Mouse (Mus musculus): ENCODE data around the gene Wdr19. TPM values are rescaled to one million over a fixed set of nuclear protein-coding genes. Genes with fewer than 3 reads are reported as not detected.

Gene Wdr19
- polyA plus RNA-seq (2015; fragmentation: Nextera tagmentation; extraction: Ambion mirVana) = 13.4 and 13.8 TPM in 2 replicates

DNA sequence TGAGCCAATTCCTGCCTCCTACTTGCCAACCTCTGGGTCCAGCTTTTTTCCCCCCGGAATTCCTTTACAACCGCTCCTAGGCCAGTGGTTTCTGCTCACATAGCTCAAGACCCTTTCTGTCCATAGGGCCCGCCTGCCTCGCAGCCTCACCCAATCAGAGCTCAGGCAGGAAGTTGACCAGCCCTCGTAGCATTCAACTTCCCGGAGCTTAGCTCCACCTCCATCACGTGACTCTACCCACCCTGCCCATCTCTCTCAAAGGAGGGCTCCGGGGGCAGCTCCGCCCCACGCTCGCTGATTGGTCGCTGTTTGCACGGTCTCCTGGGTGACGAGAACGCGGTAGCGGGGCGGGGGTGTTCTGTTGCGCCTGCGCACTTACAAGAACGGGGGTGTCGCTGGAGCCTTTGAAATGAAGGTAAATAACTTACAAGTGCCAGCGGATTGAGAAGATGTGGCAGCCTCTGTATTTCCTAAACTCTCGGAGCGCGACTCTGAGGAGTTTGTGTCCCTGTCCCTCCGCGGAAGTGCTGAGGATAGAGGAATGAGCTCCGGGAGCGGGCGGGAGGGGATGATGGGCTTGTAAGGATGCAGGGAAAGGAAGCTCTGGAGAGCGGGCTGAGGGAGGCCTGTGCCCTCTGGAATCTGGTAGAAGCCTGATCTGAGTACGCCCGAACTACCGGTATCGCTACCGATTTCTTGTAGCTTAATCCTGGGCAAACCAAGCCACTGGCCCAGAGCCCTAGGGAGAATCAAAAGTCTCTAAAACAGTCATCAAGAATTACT is at the start of gene Wdr19:
TSS of gene Wdr19 (plus strand) at position 351 of the 783 bp plus-strand sequence.
- H3K4me3 ChIP-seq (replicated peaks) = peak within 1 kb of the TSS; percentile 60
- under 1% methylated on average over 37 of the region's 37 CpGs for WGBS
- peaks cover 15% of the 10 kb centered on the region for H3K4me1 ChIP-seq (replicated peaks)
- peaks cover 2% of the 10 kb centered on the region; the same call in 1 of the 2 replicates for H3K36me3 ChIP-seq
- no peaks in the 10 kb centered on the region for H3K9me3 ChIP-seq
- H3K27me3 ChIP-seq = no peaks in the 10 kb centered on the region
- H3K27ac ChIP-seq = peak within 1 kb of the TSS; percentile 79
- H3K4me2 ChIP-seq (replicated peaks) = peak within 1 kb of the TSS; percentile 74
- ATAC-seq = peak; percentile 100
- peak within 1 kb of the TSS; percentile 75 for H3K9ac ChIP-seq (replicated peaks)

DNA sequence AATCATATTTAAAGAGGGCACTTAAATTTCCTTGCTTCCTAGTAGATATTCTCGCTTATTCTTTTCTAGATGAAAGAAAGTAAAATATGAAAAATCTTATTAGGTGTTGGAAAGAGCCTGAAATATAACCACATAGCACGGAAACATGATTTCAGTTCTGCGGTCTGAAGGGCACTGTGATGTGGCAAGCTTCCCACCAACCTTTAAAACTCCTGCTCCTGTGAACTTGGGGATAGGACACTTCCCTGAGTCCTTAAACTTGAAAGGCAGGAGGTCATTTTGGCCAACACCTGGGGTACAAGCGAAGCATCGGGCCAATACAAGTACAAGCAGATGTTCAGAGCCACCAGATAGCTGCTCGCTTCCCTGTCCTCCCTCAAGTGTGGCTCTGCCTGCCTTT is 49.8 kb upstream of the Wdr19 start:
- Histone ChIP-seq H3K9ac (replicated peaks) (no peak overlapping the region), H3K27ac (no peak overlapping the region), H3K36me3 (peaks cover 58% of the 10 kb centered on the region), H3K4me3 (replicated peaks) (no peak overlapping the region), H3K9me3 (no peaks in the 10 kb centered on the region), H3K4me1 (replicated peaks) (no peaks in the 10 kb centered on the region), H3K4me2 (replicated peaks) (no peak overlapping the region), H3K27me3 (no peaks in the 10 kb centered on the region)
- 93% methylated on average over 6 of the region's 6 CpGs for WGBS
- ATAC-seq = no peak

GRCm38 (mm10) chr5:65150376-65150955 is 49.0 kb upstream of the Wdr19 start:
- H3K27ac ChIP-seq = no peak overlapping the region
- H3K36me3 ChIP-seq = peaks cover 52% of the 10 kb centered on the region
- 91% methylated on average over 8 of the region's 8 CpGs for WGBS
- no peak for ATAC-seq
- no peaks in the 10 kb centered on the region for H3K4me1 ChIP-seq (replicated peaks)
- H3K27me3 ChIP-seq = no peaks in the 10 kb centered on the region
- H3K4me3 ChIP-seq (replicated peaks) = no peak overlapping the region
- no peak overlapping the region for H3K4me2 ChIP-seq (replicated peaks)
- no peak overlapping the region for H3K9ac ChIP-seq (replicated peaks)
- no peaks in the 10 kb centered on the region for H3K9me3 ChIP-seq

DNA sequence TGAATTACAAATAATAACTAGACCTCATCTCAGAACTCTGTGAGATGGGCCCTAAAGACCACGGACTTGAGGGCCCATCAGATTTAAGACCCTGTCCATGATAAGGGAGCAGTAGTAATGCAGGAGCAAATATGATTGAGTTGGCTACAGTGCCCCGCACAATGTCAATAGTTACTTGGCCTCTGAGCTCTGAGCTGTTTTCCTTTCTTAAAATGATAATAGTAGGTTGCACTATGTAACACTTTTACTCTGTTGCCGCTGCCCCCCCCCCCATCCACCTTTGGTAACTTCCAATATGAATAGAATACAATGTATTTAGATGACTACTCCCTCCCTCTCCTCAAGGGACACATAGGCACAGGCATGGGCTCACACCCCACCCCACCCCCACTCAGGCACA is 48.2 kb upstream of the Wdr19 start:
- no peak for ATAC-seq
- Histone ChIP-seq H3K4me1 (replicated peaks) (no peaks in the 10 kb centered on the region), H3K9ac (replicated peaks) (no peak overlapping the region), H3K36me3 (peaks cover 60% of the 10 kb centered on the region), H3K4me2 (replicated peaks) (no peak overlapping the region), H3K4me3 (replicated peaks) (no peak overlapping the region), H3K27me3 (no peaks in the 10 kb centered on the region), H3K27ac (no peak overlapping the region), H3K9me3 (no peaks in the 10 kb centered on the region)
- WGBS = 98% methylated on average over 3 of the region's 3 CpGs

DNA sequence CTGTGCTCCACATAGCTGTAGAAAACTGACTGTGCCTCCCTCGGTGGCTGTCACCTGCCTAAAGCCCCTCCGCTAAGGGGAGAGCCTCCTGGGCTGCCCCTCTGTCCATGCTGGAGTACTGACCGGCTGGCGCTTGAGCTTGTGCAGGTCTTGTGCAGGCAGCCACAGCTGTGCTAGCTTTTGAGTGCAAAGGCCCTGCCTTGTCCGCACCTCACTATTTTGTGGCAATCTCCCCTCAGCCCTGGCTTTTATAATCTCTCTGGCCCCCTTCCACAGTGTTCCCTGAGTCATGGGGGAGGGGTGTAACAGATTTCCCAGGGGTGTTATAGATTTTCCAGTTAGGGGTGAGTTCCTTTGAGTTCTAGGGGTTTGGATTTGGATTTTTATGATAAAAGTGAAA is 47.7 kb upstream of the Wdr19 start:
- 73% methylated on average over 5 of the region's 5 CpGs for WGBS
- no peak overlapping the region for H3K27ac ChIP-seq

DNA sequence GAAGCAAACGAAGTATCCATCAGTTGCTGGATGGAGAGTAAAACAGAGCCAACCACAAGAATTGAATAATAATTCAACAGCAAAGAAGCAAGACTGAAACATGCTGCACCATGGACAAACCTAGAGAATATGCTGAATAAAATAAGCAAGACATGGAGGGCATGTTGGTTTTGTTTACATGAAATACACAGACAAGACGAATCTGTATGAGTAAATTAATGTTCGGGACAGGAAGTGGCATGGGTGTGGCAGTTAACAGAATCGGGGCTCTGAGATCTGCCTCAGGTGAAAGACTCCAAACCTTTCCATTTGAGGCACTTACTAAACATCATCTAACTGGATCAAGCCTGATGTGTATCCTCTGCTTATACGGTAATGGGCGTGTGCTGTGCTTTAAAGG is 45.2 kb upstream of the Wdr19 start:
- no peak overlapping the region for H3K9ac ChIP-seq (replicated peaks)
- peaks cover 55% of the 10 kb centered on the region for H3K36me3 ChIP-seq
- H3K27ac ChIP-seq = no peak overlapping the region
- WGBS = 96% methylated on average over 6 of the region's 6 CpGs
- H3K4me2 ChIP-seq (replicated peaks) = no peak overlapping the region
- no peak overlapping the region for H3K4me3 ChIP-seq (replicated peaks)
- no peaks in the 10 kb centered on the region for H3K4me1 ChIP-seq (replicated peaks)
- no peak for ATAC-seq
- H3K27me3 ChIP-seq = no peaks in the 10 kb centered on the region
- no peaks in the 10 kb centered on the region for H3K9me3 ChIP-seq

More for the DNA sequence above, 47.7 kb upstream of the Wdr19 start:
- no peaks in the 10 kb centered on the region for H3K4me1 ChIP-seq (replicated peaks)
- 0 out of 2 replicates have a peak, but pooled peaks have one; percentile 11 for ATAC-seq
- H3K27me3 ChIP-seq = no peaks in the 10 kb centered on the region
- H3K36me3 ChIP-seq = peaks cover 62% of the 10 kb centered on the region
- H3K4me2 ChIP-seq (replicated peaks) = no peak overlapping the region
- H3K9me3 ChIP-seq = no peaks in the 10 kb centered on the region
- no peak overlapping the region for H3K9ac ChIP-seq (replicated peaks)
- H3K4me3 ChIP-seq (replicated peaks) = no peak overlapping the region

- Histone ChIP-seq H3K27ac (no peak overlapping the region), H3K4me3 (replicated peaks) (no peak overlapping the region), H3K9ac (replicated peaks) (no peak overlapping the region), H3K36me3 (peaks cover 53% of the 10 kb centered on the region), H3K4me1 (replicated peaks) (no peaks in the 10 kb centered on the region), H3K27me3 (no peaks in the 10 kb centered on the region), H3K9me3 (no peaks in the 10 kb centered on the region), H3K4me2 (replicated peaks) (no peak overlapping the region)
- ATAC-seq = no peak
- 69% methylated on average over 2 of the region's 2 CpGs for WGBS
These were observed 42.6 kb upstream of the Wdr19 start for GRCm38 (mm10) chr5:65156853-65157252.

DNA sequence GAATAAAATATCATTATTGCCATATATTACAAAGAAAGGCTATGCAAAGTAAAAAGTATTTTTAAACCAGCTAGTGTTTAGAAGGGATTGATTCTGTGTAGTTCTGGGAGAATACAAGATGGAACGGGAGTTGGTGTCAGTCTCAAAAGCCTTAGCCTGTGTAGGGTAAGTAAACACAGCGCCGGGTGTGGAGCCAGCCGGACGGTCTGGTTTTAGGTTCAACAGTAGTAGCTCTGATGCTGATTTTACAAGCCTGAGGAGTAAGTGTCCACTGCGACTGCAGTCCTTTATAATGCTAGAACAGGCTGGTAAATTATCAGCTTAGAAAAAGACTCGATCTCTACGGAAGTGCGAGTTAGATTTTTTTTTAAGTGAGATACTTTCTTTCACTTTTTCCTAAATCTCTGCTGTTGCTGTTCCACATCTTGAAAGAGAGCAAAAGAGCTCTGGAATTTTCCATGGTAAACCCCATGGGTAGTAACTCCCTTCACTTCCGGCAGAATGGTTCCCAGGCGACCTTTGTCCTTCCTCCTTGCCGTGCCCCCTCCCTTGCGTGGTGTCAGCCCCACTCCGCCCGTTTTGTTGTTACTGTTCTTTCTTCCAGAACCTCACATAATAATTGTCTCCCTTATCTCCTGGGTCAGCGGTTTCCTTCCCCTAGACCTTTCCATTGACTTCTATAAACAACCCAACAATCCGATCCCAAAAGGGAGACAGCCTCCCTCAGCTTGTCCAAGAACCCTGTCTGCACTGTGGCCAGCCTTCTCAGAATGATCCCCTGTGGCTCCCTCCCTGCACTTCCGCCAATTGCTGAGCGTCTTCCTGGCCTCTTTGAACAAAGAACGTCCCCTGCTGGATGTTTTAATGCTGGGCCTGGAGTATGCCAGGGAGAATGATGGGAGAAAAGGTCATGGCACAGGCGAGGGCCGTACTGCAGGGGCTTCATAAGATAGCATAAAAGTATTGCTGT is 41.8 kb upstream of the Wdr19 start:
- Histone ChIP-seq H3K4me3 (replicated peaks) (no peak overlapping the region), H3K4me2 (replicated peaks) (no peak overlapping the region), H3K36me3 (peaks cover 51% of the 10 kb centered on the region), H3K27ac (no peak overlapping the region), H3K4me1 (replicated peaks) (no peaks in the 10 kb centered on the region), H3K9ac (replicated peaks) (no peak overlapping the region), H3K9me3 (no peaks in the 10 kb centered on the region), H3K27me3 (no peaks in the 10 kb centered on the region)
- 76% methylated on average over 22 of the region's 22 CpGs for WGBS
- no peak for ATAC-seq

GRCm38 (mm10) chr5:65158696-65159305 is 40.7 kb upstream of the Wdr19 start:
- Histone ChIP-seq H3K27ac (no peak overlapping the region), H3K36me3 (peaks cover 58% of the 10 kb centered on the region), H3K9me3 (no peaks in the 10 kb centered on the region), H3K4me1 (replicated peaks) (no peaks in the 10 kb centered on the region), H3K9ac (replicated peaks) (no peak overlapping the region), H3K4me2 (replicated peaks) (no peak overlapping the region), H3K27me3 (no peaks in the 10 kb centered on the region), H3K4me3 (replicated peaks) (no peak overlapping the region)
- 91% methylated on average over 20 of the region's 20 CpGs for WGBS
- no peak for ATAC-seq

GRCm38 (mm10) chr5:65163001-65163400 is 36.5 kb upstream of the Wdr19 start:
- ATAC-seq = no peak
- Histone ChIP-seq H3K27me3 (no peaks in the 10 kb centered on the region), H3K4me2 (replicated peaks) (no peak overlapping the region), H3K36me3 (peaks cover 65% of the 10 kb centered on the region), H3K4me1 (replicated peaks) (no peaks in the 10 kb centered on the region), H3K9me3 (no peaks in the 10 kb centered on the region), H3K9ac (replicated peaks) (no peak overlapping the region), H3K27ac (no peak overlapping the region), H3K4me3 (replicated peaks) (no peak overlapping the region)
- WGBS = 75% methylated on average over 5 of the region's 5 CpGs

GRCm38 (mm10) chr5:65163489-65164092 is 35.9 kb upstream of the Wdr19 start:
- Histone ChIP-seq H3K4me1 (replicated peaks) (no peaks in the 10 kb centered on the region), H3K9ac (replicated peaks) (no peak overlapping the region), H3K27me3 (no peaks in the 10 kb centered on the region), H3K36me3 (peaks cover 60% of the 10 kb centered on the region), H3K9me3 (no peaks in the 10 kb centered on the region), H3K4me3 (replicated peaks) (no peak overlapping the region), H3K27ac (no peak overlapping the region), H3K4me2 (replicated peaks) (no peak overlapping the region)
- ATAC-seq = no peak
- WGBS = 89% methylated on average over 17 of the region's 17 CpGs
